Mouse (Mus musculus) liver, adult 2 months (tissue): Measurements from ENCODE around the gene Agr3.

Experiments used
- CTCF ChIP-seq: fragments of 200-500 bp; IDR thresholded peaks from 2 replicates; pipeline ENCODE4 v1.5.1; 2011; ENCODE audit warnings: low read depth, low read length, control low read depth
- POLR2A ChIP-seq: fragments of 200-500 bp; IDR thresholded peaks from 2 replicates; pipeline ENCODE4 v1.6.1; 2011; ENCODE audit warnings: low read length, control low read depth; ENCODE audit not compliant: insufficient read depth; ENCODE audit errors: extremely low read depth

DNA sequence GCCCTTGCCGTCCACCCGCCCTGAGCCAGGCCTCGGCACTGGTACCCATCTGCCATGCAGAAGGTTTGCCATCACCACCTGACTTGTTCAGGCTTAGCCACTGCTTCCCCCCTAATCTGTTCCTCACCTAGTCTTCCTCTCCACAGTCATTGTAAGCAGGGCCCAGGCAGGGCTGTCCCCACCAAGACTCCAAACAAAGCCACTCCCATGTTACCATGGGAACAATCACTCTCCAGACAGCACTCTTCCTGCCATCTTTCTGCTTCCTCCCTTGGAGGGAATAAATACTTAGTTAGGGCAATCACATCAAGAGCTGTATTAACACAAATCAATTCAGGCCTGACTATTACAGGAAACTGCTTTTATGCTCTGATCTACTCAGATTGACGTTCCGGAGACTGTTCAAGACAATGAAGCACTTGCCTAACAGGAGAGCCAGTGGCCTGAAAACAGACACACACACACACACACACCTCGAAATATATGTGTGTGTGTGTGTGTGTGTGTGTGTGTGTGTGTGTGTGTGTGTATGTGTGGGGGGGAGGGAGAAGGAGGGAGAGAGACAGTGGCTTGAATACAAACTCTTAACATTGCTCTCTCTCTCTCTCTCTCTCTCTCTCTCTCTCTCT, 56.4 kb downstream of the Agr3 start:
- no peak for TF ChIP-seq CTCF
- TF ChIP-seq POLR2A = no peak
